Mouse (Mus musculus) T-helper 2 cell (primary cell): Measurements from ENCODE around the gene Pitpnm2.

Experiments
- in situ Hi-C: fragments of 300-600 bp; cut with MboI, MseI; formaldehyde crosslinking; loops from one replicate; pipeline ENCODE4 v1.15.1; 2025; ENCODE audit warnings: high pct_unique_total_duplicates

Gene Pitpnm2

DNA sequence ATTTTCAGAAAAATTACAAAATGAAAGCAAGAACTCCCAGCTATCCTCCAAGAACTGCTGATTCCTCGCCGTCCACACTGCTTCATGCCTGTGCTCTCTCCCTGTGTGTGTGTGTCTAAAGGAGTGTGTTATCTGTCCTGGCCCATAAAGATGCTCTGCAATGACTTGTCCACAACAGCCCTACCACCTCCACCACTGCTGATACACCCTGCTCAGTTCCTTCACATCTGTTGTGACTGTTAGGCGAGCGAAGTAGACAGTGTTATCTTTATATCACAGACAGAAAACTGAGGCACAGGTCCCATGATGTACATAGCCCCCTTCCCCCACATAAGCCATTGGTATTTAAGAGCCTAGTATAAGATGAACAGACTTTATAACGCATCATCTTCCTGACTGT is 67.5 kb downstream of the Pitpnm2 start:
- in situ Hi-C loops: no loop called here

DNA sequence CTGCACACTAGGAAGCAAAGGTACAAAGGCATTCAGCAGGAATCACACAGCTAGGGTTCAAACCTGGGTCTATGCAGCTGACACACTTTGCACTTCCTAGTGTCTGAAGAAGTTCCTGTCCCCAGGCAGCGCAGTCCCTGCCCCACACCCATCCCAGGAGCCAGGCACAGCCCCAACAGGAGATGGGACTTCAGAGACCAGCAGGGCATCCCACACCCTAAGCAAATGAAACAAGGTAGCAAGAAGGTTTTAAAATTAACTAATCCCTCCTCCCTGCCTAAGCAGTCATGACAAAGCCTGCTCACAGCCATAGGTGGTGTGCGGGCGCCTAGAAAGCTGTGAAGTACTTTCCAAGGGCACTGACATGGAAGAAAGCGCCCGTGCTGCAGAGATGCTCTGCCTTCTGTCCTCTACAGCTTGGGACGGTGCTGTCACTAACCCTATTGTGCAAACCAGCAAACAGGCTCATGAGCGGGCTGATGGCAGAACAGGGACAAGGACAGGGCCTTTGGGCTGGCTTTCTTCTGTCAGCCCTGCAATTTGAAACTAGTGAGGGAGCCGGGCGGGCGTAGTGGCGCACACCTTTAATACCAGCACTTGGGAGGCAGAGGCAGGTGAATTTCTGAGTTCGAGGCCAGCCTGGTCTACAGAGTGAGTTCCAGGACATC is 68.9 kb downstream of the Pitpnm2 start:
- in situ Hi-C loops: no loop called here

DNA sequence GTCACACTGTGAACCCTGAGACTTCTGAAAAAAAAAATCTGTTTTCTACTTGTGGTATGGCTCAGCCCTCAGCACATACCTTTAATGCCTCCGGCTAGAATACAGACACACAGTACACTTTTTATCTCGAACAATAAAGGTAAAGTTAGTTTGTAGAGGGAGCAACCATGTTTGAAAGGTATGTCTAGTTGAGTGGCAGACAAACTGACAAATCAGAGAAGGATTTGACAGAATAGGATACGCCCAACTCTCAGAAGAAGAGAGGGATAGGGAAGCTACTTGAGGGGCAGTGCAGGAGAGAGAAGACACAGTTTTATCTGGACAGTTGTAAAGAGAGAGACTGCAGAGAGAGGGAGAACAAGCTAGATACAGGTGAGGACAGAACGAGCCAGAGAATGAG is 70.1 kb downstream of the Pitpnm2 start:
- in situ Hi-C loops: loop anchor here (10.0 kb wide), 1 partner anchor 1105 kb away; no protein-coding TSS in a partner anchor

DNA sequence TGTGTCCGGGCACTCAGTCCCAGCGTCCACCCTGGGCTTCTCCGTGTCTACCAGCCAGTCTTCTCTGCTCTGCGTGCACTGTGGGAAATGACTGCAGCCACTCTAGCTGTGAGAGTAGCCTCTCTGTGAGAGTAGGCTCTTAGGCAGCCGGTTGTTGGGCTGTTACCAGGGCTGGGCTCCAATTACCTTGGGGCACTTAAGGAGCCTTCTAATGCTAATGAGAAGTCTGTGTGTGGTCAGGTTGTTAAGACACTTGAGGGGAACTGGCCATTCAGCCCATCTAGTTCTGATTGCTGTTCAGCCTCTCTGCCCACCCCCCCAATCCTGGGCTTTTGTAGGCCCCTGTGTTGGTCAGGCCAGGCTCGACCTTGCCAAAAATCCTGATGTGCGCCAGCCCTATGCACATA is 72.8 kb downstream of the Pitpnm2 start:
- in situ Hi-C loops: loop anchor here (10.0 kb wide), 1 partner anchor 1102 kb away; no protein-coding TSS in a partner anchor

DNA sequence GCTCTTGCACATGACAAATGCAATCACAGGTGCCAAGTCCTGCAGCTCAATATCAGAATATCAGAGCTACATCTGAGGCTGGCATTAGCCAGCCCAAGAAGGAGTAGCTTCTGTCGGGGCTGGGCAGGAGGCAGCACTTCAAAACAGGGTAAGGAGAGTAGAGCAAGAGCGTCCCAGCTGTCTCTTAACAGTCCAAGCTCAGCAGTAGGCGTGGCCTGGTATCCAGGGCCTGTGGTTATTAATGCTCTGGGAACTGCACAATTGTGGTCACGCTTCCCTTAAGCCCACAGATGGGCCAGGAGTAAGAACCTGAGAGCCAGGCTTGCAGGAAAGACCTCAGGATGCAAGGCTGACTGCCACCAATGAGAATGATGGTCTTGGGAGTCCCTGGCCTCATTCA is 74.4 kb downstream of the Pitpnm2 start:
- in situ Hi-C loops: loop anchor here (10.0 kb wide), 1 partner anchor 1100 kb away; no protein-coding TSS in a partner anchor

DNA sequence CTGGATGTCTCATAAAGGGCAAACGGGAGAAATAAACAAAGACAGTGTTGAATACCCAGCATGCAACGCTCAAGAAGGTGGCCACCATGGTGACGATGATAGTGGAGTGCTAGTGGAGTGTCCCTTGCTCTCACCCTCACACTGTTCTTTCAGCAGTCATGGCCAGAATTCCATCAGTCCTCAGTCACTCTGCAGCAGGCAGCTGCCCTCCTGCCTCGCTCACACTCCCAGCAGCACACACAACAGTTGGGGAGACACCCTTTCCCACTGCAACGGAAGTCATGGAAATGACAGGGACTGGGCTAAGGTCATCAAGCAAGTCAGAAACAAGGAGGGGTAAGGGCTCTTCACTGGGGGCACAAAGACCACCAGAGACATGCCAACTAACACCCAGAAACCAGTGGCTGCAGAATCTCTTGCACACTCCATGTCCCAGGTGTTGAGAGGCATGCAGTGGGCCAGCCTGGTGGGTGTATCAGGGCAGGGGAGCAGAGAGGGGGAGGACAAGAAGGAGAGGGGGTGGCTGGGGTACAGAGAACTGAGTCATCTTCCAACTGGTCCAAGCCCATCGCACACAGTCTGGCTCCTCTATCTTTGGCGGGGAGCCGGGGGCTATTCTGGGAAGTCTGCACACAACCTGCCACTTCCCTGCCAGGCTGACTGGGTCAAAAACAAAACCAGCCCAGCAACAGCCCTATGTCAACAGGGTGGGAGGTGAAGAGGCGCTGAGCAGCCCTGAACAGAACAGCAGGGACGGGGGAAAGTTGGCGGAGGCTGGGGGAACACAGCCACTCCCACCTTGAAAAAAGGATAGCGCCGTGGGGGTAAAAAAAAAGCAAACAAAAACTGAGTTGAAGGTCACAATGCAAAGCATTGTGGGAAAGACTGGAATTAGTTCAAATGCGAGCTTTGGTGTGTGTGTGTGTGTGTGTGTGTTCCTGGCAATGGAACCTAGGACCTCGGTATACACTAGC is 76.3 kb downstream of the Pitpnm2 start:
- in situ Hi-C loops: loop anchor here (10.0 kb wide), 1 partner anchor 1098 kb away; no protein-coding TSS in a partner anchor

DNA sequence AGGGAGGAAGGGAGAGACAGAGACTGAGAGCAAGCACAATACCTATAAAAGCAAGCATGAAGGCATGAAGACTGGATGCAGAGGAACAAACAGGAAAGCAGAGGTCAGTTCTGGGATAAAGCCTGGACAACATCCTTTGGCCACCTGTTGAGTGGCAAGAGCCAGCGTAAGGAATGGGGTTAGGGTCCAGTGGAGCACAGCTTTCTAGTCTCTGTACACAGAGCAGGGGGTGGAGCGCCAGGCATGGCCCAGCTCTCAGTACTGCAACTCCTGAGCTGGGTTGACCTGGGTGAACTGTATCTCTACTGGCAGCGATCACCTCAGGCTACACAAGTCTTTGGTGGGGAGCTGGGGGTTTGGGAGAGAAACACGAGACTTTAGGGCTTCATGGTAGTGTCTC is 77.3 kb downstream of the Pitpnm2 start:
- in situ Hi-C loops: loop anchor here (10.0 kb wide), 1 partner anchor 1097 kb away; no protein-coding TSS in a partner anchor

DNA sequence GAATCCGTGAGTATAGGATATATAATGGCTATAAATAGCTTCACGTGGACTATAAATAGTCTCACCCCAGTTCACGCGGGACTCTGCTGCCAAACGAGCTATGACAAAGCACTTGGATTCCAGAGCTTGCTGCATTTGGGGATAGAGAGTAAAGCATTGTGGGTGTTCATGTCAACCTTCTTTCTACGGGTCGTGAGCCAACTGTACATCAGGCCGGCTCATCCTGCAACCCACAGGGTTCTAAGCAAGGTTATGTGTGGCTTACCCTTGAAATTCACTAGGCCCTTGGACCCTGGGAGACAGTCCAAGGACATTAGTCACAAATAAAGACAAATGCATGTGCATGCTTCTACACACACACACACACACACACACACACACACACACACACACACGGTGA is 77.8 kb downstream of the Pitpnm2 start:
- in situ Hi-C loops: loop anchor here (10.0 kb wide), 1 partner anchor 1097 kb away; no protein-coding TSS in a partner anchor

DNA sequence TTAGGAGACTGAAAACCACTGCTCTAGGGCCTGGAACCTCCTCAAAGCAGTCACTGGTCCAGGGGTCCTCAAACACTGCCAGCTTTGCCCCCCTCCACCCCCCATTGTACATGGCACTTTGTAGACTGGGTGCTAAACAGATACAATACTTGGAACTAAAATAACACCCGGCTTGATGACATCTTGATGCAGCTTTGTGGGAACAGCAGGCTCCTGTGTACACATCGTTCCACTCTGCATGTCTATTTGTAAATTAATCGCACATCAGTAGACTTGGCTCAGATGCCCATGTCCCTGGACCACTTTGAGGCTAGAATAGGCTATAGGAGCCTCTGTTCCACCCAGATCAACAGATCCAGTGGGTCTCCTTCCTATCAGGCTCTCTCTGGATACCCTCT is 80.3 kb downstream of the Pitpnm2 start:
- in situ Hi-C loops: loop anchor here (10.0 kb wide), 1 partner anchor 136 kb away; no protein-coding TSS in a partner anchor

DNA sequence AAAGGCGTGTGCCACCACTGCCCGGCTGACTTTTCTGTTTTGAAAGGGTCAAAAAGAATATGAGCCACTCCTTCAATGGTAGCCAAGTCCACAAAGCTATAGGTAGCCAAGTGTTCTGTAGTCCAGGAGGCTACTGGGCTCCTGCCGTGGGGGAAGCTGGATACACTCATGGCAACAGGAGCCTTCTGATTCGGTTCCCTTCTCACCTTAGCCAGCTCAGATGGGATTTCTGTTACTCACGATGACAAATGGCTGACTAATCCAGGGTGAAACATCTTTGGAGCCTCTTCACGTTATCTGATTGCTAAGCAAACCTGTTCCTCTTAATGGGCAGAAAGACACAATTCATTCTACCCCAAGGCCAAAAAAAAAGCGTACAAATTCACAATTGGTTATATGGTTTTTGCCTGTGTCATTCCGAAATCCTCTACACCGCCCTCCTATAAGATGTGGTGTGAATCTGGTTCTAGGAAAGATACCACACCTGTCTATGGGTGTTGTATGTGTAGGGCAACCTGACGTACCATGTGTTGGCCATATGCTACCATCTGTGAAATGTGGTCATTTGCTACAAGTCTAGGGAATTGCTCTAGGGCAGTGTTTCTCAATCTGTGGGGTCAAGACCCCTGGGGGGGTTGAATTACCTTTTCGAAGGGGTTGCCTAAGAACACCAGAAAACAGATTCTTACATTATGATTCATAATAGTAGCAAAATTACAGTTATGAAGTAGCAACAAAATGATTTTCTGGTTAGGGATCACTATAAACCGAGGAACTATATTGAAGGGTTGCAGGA is 80.9 kb downstream of the Pitpnm2 start:
- in situ Hi-C loops: loop anchor here (10.0 kb wide), 1 partner anchor 136 kb away; no protein-coding TSS in a partner anchor

DNA sequence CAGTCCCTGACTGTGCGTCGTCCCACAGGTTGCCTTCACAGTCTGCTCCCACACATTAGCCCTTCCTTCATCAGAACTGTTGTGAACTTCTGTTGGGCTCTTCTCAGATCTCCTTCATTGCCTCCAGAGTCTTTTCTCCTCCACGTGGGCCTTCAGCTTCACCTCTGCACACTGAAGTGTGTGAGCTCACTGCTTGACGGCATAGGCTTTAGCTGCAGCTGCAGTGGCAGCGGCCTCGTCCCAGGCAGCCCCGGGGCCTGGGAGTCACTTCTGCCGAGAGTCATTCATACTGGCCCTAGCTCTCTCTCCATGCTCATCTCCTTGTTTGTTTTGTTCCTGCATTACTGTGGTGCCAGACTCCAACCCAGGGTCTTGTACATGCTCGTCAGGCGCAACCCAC is 81.9 kb downstream of the Pitpnm2 start:
- in situ Hi-C loops: loop anchor here (10.0 kb wide), 1 partner anchor 137 kb away; no protein-coding TSS in a partner anchor

DNA sequence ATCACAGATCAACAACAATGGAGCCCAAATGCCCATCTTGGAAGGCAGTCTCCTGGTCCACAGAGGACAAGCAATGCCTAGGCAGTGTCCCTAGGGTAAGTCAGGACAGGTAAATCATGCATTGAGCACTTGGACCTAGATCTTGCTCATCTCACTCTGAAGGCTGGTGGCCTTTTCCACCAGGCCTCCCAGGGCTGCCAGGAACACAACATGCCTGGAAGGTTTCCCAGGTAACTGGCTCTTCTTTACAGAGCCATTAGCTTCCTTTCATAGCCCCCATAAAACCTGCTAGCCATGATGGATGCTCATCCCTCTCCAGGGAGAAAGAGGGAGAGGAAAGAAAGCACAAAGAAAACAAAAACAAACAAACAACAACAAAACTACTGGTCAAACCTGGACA is 82.8 kb downstream of the Pitpnm2 start:
- in situ Hi-C loops: loop anchor here (10.0 kb wide), 1 partner anchor 138 kb away; no protein-coding TSS in a partner anchor

DNA sequence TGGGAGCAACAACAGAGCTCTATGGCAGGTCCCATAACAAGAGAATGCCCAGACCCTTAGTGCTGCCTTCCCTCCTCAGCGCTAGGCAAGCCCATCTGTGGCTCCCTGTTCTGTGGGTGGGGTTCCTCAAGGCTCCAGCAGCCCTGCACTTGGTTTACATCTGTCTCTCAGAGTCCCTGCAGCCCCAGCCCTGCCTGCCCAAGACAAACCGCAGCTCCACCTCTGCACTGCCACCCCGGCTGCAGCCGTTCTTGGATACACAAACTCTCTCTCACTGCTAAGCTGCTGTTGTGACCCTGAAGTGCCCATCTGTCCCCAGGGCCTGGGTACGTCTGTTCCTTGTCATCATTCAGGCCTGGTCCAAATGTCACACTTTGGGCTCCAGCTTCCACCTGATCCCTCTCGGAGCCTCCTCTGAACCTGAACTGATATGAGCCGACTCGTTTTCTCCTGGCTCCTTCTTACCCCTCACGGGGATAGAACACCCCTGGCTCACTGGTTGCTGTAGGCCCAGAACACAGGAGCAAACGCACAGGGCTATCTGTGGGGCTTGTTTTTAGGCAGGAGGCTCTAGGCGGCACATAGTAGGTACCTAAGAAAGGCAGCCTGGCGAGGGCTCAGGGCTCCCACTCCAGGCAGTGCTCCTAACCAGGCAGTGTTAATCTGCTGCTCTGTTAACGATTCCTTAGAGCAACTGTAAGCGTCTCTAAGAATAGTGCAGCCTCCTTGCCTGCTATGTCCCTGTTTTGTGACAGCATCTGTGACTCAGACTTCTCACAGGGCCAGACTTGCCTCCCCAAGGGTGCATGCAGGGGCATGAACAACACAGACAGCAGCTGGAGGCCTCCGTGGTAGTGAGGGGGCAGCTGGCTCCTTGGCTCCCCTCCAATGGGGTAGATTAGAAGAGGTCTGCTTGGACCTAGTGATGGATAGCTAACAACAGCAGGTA is 83.7 kb downstream of the Pitpnm2 start:
- in situ Hi-C loops: loop anchor here (10.0 kb wide), 1 partner anchor 139 kb away; no protein-coding TSS in a partner anchor

DNA sequence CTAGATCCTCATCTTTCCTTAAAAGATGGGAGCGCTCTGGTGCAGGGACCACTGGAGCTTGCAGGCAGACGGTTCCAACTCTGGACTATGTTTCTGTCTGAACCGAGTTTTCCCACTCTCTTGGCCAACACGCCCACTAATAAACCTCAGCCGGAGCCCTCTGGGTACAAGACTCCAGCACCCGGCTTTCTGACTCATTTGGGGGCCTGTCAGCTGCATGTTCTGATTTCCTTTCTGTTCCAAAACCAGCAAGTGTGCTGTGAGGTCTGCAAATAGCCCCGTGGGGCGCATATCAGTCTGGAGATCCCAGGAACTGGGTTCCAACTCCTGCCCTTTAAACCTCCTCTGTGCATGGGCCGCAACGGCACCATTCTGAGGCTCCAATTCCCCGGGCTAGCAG is 86.1 kb downstream of the Pitpnm2 start:
- in situ Hi-C loops: loop anchor here (10.0 kb wide), 1 partner anchor 141 kb away; no protein-coding TSS in a partner anchor

DNA sequence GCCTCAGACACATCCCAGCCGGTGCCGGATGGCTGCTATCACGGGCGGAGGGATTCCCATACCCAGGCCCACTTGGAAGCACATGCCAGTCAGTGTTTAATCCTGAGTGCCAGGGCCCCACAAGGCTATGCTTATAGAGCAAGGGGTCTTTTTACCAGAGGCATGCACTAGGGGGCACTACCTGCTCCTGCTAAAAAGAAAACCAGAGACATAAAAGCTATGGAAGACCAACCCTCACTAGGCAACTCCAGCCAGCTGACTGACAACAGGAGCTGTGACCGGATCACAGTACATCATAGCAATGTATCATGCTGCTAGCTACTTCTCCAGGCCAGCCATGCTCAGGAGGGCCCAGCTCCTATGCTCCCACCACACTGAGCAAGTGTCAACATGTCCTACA is 87.0 kb downstream of the Pitpnm2 start:
- in situ Hi-C loops: loop anchor here (10.0 kb wide), 1 partner anchor 142 kb away; no protein-coding TSS in a partner anchor

DNA sequence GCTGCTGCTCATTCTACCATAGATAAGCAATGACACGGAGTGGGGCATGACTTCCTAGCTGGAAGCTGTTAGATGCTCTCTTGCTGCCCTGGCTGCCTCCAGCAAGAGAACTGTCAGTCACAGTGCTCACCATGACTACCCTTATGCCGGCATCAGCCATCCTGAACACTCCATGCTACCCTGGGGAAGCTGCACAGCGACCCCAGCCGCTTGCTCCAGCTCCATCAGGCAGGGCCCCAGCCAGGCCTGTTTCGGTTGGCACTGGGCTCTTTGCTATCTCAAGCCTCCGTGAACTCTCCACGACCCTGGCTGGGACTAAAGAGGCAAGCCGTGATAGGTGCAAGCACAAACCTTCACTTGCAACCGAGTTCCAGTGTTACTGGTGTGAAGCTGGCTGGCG is 87.7 kb downstream of the Pitpnm2 start:
- in situ Hi-C loops: loop anchor here (10.0 kb wide), 1 partner anchor 143 kb away; no protein-coding TSS in a partner anchor

DNA sequence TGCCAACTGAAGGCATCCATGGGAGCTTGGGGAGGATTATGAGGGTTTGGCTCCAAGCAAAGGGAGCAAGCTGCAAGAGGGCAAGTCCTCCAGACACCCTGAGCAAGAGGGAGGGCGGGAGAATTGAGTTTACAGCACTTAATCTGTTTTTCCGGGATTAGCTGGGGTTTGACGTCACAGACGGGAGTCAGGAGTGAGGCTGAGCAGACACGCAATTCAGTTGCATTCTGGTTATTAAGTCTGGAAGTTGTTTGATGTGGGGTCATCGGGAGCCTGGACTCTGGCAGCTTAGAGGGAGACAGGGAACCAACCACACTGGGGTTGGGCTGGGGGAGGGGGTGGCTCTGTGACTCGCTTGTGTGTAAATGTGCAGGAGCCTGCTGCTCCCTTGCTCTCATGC is 90.1 kb downstream of the Pitpnm2 start:
- in situ Hi-C loops: no loop called here

DNA sequence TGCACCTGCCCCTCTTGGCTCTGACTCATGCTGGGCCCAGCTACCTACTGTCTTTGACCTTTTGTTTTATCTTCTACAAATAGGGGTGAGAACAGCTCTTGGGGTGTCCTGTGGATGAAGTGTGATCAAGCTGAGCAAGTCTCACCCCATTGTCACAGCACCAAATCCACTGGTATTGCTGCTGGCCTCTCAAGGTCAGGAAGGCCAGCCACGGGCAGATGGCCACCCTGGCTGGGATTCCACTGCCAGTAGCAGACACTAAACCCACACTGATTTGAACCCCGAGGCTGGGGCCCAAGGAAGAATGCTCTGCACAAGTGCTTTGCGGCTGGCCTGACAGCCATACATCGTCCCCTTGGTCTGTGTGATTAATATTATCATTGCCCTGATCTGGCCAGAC is 91.3 kb downstream of the Pitpnm2 start:
- in situ Hi-C loops: no loop called here

DNA sequence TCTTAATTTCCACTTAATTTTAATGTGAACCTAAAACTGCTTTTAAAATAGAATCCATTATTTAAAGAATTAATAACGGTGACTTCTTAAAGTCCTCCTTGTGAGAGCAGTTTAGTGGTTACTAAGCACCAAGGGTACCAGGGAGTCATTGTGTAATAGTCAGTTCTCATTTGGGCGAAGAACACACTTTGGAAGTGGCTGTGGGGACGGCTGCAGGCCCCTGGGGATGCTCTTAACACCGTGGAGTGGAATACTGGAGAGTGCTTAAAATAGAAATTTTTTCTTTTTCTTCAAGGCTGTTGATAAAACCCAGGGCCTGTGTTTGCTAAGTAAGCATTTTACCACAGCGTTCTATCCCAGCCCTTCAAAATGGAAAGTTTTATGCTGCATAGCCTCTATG is 93.6 kb downstream of the Pitpnm2 start:
- in situ Hi-C loops: no loop called here

DNA sequence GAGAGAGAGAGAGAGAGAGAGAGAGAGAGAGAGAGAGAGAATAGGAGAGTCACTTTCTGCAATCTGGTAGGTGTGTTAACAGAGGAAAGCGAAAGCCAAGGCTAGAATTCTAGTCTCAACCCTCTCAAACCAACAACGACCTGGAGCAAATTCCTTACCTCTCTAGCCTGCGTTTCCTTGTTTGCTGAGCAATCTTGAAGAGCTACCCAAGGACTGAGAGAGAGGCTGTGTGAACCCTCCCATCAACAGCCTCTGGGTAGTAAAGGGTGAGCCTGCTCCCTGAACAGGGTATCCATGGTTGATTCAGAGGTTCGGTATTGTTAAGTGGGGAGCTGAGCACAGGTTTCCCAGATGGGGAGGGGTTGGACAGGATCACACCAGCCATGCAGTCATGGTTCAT is 96.8 kb downstream of the Pitpnm2 start:
- in situ Hi-C loops: no loop called here
